Mouse (Mus musculus) liver, postnatal 0 days (tissue): ENCODE data around the gene Appl1.

ENCODE experiments used
- CTCF ChIP-seq: sonication (generic); IDR thresholded peaks from 2 replicates; pipeline ENCODE4 v1.5.1; 2016; ENCODE audit warnings: antibody characterized with exemption, low read depth
- EP300 ChIP-seq: IDR thresholded peaks from 2 replicates; pipeline ENCODE4 v1.6.1; 2016; ENCODE audit warnings: antibody characterized with exemption, low read depth, mild to moderate bottlenecking

- no peak for TF ChIP-seq CTCF
- no peak for TF ChIP-seq EP300
Observed at GRCm38 (mm10) chr14:26894392-26894791, 76.6 kb downstream of the Appl1 start, which contains the start of gene Asb14.
